Mouse (Mus musculus): ENCODE results near the gene Pitpnm2. TPM values are rescaled to one million over a fixed set of nuclear protein-coding genes. Genes with fewer than 3 reads are reported as not detected.

Gene Pitpnm2
- polyA plus RNA-seq, 1 experiment from 2014 or later = 1.5 TPM

DNA sequence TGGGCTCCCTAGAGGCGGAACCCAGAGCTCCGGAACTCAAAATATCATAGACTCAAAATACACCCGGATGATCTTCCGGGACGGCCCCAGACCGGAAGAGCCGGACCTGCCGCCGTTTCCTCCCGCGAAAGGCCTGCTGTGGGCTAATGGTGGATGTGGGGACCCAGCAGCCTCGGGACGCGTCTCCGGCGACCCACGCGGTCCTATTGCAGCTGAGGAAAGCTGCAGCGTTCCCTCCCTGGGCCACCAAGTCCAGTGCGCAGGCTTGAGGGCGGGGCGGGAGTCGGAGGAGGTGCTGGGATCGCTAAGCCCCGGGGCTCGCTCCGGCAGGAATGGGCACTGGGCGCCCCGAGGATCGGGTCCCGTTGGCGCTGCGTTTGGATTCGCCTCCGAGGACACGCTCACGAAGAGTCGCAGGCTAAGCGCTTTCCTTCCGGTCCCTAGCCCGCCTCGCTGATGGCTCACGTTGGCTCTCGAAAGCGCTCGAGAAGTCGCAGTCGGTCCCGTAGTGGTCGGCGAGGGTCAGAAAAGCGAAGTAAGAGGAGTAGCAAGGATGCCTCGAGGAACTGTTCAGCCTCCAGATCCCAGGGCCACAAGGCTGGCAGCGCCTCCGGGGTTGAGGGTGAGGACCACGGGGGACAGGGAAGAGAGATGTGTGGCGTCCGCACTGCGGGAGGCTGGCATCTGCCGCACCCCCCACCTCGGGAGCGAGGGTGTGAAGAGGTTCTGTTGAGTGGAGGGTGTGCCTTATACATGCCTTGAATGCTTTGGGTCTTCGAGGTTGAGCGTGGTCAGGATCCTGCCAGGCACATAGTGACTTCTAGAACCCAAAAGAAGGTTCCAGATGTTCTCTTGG, 133.3 kb downstream of the Pitpnm2 start, which contains the start of gene Arl6ip4:
Arl6ip4 (plus strand) TSS at position 100 of the 856 bp plus-strand sequence.
- Histone ChIP-seq H3K27ac (replicated peaks) (peak within 1 kb of the TSS; percentile 83), H3K4me3 (replicated peaks) (peak within 1 kb of the TSS; percentile 96), H3K27me3 (no peaks in the 10 kb centered on the region), H3K4me1 (replicated peaks) (peaks cover 70% of the 10 kb centered on the region), H3K36me3 (replicated peaks) (peaks cover 47% of the 10 kb centered on the region), H3K9me3 (replicated peaks) (no peaks in the 10 kb centered on the region), H3K4me2 (peak within 1 kb of the TSS; percentile 82), H3K9ac (peak within 1 kb of the TSS; percentile 94)
- ATAC-seq (ENCODE audit: insufficient read depth) = no peak
- 1% methylated on average over 64 of the region's 64 CpGs for WGBS (ENCODE audit: insufficient replicate concordance)

DNA sequence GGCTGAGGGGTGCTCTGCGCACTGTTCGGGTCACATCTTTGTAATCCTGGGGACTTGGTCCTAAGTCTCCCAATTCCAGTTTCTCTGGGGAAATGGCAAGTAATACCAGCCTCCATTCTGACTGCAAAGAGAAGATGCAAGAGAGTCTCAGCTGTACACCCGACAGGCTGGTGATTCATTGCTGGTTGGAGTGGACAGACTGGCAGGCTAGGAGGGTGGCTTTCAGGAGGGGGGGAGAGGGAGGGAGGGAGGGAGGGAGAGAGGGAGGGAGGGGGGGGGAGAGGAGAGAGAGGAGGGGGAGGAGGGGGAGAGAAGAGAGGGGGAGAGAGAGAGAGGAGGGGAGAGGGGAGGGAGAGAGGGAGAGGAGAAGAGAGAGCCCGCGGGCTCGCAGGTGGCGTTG, 134.0 kb downstream of the Pitpnm2 start:
- Histone ChIP-seq H3K27me3 (no peaks in the 10 kb centered on the region), H3K9me3 (replicated peaks) (no peaks in the 10 kb centered on the region), H3K27ac (replicated peaks) (peak overlapping the region; percentile 83), H3K36me3 (replicated peaks) (peaks cover 40% of the 10 kb centered on the region), H3K4me2 (peak overlapping the region; percentile 82), H3K9ac (peak overlapping the region; percentile 94), H3K4me3 (replicated peaks) (peak overlapping the region; percentile 96), H3K4me1 (replicated peaks) (peaks cover 75% of the 10 kb centered on the region)
- no peak for ATAC-seq (ENCODE audit: insufficient read depth)
- WGBS (ENCODE audit: insufficient replicate concordance) = 22% methylated on average over 7 of the region's 7 CpGs

DNA sequence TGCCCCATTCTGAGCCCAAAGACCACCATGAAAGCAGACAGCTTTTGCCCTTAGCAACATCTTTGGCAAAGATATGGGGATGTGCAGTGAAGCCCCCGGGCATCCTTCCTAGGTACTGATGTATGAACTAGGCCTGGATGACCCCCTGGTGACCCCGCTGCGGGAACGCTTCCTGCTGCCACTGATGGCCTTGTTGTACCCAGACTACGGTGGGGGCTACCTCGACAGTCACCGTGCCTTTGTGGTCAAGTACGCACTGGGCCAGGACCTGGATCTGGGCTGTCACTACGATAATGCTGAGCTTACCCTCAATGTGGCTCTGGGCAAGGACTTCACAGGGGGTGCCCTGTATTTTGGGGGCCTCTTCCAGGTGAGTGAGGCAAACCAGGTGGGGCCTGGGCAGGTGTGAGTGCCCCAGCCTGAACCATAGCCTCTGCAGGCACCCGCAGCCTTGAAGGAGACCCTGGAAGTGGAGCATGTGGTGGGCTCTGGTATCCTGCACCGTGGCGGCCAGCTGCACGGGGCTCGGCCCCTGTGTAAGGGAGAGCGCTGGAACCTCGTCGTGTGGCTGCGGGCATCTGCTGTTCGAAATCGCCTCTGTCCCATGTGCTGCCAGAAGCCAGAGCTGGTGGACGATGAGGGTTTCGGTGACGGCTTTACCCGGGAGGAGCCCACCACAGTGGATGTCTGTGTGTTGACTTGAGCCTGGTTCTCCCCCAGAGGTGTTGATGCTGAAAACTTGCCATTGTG, 135.1 kb downstream of the Pitpnm2 start:
- WGBS (ENCODE audit: insufficient replicate concordance) = 86% methylated on average over 24 of the region's 24 CpGs
- Histone ChIP-seq H3K4me3 (replicated peaks) (no peak overlapping the region), H3K4me2 (no peak overlapping the region), H3K9me3 (replicated peaks) (no peaks in the 10 kb centered on the region), H3K9ac (no peak overlapping the region), H3K27ac (replicated peaks) (no peak overlapping the region), H3K4me1 (replicated peaks) (peaks cover 70% of the 10 kb centered on the region), H3K36me3 (replicated peaks) (peaks cover 29% of the 10 kb centered on the region), H3K27me3 (no peaks in the 10 kb centered on the region)
- no peak for ATAC-seq (ENCODE audit: insufficient read depth)

DNA sequence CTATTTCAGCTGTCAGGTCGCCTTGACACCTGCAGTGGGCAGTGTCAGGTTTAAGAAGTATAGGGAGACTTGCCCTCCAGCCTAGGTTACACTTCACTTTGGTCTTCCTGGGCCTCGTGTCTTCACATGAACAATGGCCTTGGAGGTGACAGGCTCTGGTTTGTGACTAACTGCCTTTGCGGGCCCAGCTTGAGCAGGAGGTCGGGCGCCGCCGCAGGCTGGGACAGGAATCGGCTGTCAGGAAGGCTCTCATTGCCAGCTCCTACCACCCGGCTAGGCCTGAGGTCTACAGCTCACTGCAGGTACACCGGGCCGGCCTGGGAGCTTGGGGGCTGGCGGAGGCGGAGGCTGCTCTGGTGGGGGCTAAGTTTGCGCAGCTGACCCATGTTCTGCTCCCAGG, 136.5 kb downstream of the Pitpnm2 start:
- peak overlapping the region; percentile 83 for H3K4me3 ChIP-seq (replicated peaks)
- no peaks in the 10 kb centered on the region for H3K9me3 ChIP-seq (replicated peaks)
- H3K27me3 ChIP-seq = no peaks in the 10 kb centered on the region
- peak overlapping the region; percentile 95 for H3K4me2 ChIP-seq
- WGBS (ENCODE audit: insufficient replicate concordance) = 15% methylated on average over 14 of the region's 14 CpGs
- peak overlapping the region; percentile 77 for H3K9ac ChIP-seq
- H3K27ac ChIP-seq (replicated peaks) = peak overlapping the region; percentile 93
- ATAC-seq (ENCODE audit: insufficient read depth) = no peak
- peaks cover 60% of the 10 kb centered on the region for H3K4me1 ChIP-seq (replicated peaks)
- H3K36me3 ChIP-seq (replicated peaks) = peaks cover 16% of the 10 kb centered on the region

DNA sequence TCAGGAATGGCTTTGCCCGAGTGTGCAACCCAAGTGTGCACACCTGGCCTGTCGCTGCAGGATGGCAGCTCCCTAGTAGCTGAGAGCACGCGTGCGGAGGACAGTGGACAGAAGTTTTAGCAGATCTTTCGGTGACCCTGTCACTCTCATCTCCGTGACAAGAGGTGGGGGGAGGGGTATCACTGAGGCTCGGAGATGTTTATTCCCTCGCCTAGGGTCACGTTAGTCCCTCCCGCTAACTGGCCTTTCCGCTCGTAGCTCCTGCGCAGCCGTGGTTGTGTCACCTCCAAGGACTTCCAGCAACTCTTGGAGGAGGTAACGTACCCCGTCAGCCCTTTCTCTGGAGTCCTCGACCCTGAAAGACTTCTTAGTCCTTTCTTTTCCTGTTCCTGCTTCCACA, 137.0 kb downstream of the Pitpnm2 start:
- H3K27ac ChIP-seq (replicated peaks) = peak overlapping the region; percentile 93
- peak overlapping the region; percentile 83 for H3K4me3 ChIP-seq (replicated peaks)
- H3K36me3 ChIP-seq (replicated peaks) = peaks cover 11% of the 10 kb centered on the region
- peaks cover 58% of the 10 kb centered on the region for H3K4me1 ChIP-seq (replicated peaks)
- peak overlapping the region; percentile 77 for H3K9ac ChIP-seq
- H3K27me3 ChIP-seq = no peaks in the 10 kb centered on the region
- WGBS (ENCODE audit: insufficient replicate concordance) = under 1% methylated on average over 18 of the region's 18 CpGs
- ATAC-seq (ENCODE audit: insufficient read depth) = no peak; the same call in 1 of the 2 replicates
- H3K4me2 ChIP-seq = peak overlapping the region; percentile 95
- no peaks in the 10 kb centered on the region for H3K9me3 ChIP-seq (replicated peaks)

DNA sequence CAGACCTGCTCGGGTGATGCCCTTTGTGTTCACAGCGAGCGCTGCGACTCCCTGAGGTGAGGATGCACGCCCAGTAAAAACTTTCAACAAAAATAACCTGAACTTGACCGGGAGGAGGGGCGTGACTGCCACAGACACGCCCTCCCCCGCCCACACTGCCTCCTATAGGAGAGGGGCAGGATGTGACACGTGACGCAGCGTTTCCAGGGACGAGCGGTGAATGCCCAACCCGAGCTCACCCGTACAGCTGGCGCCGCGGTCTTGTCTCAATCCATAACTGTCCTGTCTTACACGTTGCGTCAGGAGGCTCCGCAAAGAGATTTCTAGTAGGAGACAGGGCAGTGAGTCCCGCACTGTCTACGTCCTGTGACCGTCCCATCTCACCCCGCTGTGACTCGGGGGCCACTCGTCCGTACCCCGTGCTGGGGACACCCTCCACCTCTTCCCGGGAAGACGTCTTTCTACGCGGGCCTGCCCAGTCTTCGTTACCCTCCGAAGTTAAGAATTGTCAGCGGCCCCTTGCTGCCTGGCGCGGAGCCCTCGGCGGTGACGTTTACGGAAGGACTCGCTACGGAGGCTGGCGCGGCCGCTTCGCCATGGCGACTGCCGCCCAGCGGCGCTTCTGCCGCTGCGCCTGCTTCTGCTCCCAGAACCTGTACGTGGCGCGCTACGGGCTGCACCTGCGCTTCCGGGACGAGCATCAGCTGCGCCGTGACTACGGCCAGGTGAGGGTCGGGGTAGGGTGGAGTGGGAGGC, 137.6 kb downstream of the Pitpnm2 start, which contains the start of gene Ogfod2:
Ogfod2 (plus strand) TSS at position 556 of the 756 bp plus-strand sequence.
- Histone ChIP-seq H3K27ac (replicated peaks) (peak within 1 kb of the TSS; percentile 93), H3K36me3 (replicated peaks) (0 out of 2 replicates have a peak, but pooled peaks cover 6% of the 10 kb centered on the region), H3K4me2 (peak within 1 kb of the TSS; percentile 95), H3K9ac (peak within 1 kb of the TSS; percentile 77), H3K27me3 (no peaks in the 10 kb centered on the region), H3K4me3 (replicated peaks) (peak within 1 kb of the TSS; percentile 83), H3K4me1 (replicated peaks) (peaks cover 52% of the 10 kb centered on the region), H3K9me3 (replicated peaks) (no peaks in the 10 kb centered on the region)
- ATAC-seq (ENCODE audit: insufficient read depth) = peak; percentile 96
- WGBS (ENCODE audit: insufficient replicate concordance) = under 1% methylated on average over 66 of the region's 66 CpGs

DNA sequence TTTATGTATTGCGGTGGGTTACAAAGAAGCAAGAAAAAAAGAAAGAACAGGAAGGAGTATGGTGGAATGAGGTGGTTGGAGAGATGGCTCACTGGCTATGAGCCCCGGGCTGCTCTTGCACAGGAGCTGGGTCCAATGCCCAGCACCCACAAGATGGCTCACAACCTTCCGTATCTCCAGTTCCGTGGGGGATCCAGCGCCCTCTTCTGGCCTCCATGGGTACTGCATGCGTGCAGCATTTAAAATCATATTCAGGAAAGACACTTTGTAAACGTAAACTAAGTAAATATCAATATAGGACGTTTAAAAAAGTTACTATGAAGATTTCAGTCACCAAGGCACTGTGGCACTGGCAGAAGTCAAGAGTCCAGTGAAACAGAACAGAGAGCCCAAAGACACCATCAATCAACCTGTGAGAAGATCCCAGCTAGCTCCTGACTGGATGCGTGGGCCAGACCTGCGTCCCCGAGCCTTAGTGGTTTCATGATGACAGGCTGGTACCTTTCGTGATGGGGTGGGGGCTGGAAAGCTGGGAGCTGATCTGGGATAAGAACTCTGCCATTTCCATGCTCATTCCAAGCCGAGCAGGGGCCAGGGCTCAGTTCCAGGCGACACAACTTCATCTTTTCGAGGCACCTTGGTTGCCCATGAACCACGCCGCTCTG, 138.4 kb downstream of the Pitpnm2 start:
- H3K9me3 ChIP-seq (replicated peaks) = no peaks in the 10 kb centered on the region
- no peak for ATAC-seq (ENCODE audit: insufficient read depth)
- peak overlapping the region; percentile 93 for H3K27ac ChIP-seq (replicated peaks)
- peak overlapping the region; percentile 77 for H3K9ac ChIP-seq
- H3K4me1 ChIP-seq (replicated peaks) = peaks cover 45% of the 10 kb centered on the region
- H3K4me3 ChIP-seq (replicated peaks) = peak overlapping the region; percentile 83
- WGBS (ENCODE audit: insufficient replicate concordance) = 22% methylated on average over 17 of the region's 17 CpGs
- H3K4me2 ChIP-seq = peak overlapping the region; percentile 95
- no peaks in the 10 kb centered on the region for H3K27me3 ChIP-seq
- H3K36me3 ChIP-seq (replicated peaks) = 0 out of 2 replicates have a peak, but pooled peaks cover 6% of the 10 kb centered on the region

DNA sequence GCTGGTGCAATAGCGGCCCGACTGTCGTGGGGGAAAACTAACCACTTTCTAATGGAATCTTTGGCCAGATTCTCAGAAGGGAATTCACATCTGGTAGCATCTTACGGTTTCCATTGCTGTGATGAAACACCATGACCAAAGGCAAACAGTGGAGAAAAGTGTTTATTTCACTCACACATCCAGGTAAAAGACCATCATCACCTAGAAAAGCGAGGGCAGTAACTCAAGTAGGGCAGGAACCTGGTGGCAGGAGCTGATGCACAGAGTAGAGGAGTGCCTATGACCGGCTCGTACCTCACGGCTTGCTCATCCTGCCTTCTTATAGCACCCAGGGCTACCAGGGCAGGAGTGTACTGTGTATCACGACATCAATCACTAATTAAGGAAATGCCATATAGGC, 146.0 kb downstream of the Pitpnm2 start:
- no peak overlapping the region for H3K4me2 ChIP-seq
- H3K4me3 ChIP-seq (replicated peaks) = no peak overlapping the region
- H3K9ac ChIP-seq = no peak overlapping the region
- no peak for ATAC-seq (ENCODE audit: insufficient read depth)
- no peak overlapping the region for H3K27ac ChIP-seq (replicated peaks)
- no peaks in the 10 kb centered on the region for H3K9me3 ChIP-seq (replicated peaks)
- H3K27me3 ChIP-seq = no peaks in the 10 kb centered on the region
- 86% methylated on average over 9 of the region's 9 CpGs for WGBS (ENCODE audit: insufficient replicate concordance)
- H3K36me3 ChIP-seq (replicated peaks) = no peaks in the 10 kb centered on the region
- no peaks in the 10 kb centered on the region for H3K4me1 ChIP-seq (replicated peaks)

DNA sequence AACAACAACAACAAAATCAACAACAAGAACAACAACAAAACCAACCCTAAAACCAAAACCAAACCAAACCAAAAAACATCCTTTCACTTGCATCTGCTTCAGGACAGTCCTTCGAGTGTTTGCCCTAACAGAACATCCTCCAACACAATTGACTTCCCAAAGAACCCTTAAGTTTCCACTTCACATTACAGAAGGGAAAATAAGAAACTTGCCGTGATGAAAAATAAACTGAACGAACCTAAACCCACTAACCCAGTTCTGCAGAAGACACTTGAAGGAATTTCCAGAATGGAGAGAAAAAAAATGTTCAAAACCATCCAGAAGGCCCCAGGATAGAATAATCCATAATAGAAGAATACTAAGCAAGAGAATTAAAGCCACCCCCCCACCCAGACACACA, 146.5 kb downstream of the Pitpnm2 start:
- 71% methylated on average over 3 of the region's 3 CpGs for WGBS (ENCODE audit: insufficient replicate concordance)
- Histone ChIP-seq H3K4me2 (no peak overlapping the region), H3K4me1 (replicated peaks) (no peaks in the 10 kb centered on the region), H3K36me3 (replicated peaks) (no peaks in the 10 kb centered on the region), H3K27me3 (no peaks in the 10 kb centered on the region), H3K9ac (no peak overlapping the region), H3K4me3 (replicated peaks) (no peak overlapping the region), H3K9me3 (replicated peaks) (no peaks in the 10 kb centered on the region), H3K27ac (replicated peaks) (no peak overlapping the region)
- no peak for ATAC-seq (ENCODE audit: insufficient read depth)

DNA sequence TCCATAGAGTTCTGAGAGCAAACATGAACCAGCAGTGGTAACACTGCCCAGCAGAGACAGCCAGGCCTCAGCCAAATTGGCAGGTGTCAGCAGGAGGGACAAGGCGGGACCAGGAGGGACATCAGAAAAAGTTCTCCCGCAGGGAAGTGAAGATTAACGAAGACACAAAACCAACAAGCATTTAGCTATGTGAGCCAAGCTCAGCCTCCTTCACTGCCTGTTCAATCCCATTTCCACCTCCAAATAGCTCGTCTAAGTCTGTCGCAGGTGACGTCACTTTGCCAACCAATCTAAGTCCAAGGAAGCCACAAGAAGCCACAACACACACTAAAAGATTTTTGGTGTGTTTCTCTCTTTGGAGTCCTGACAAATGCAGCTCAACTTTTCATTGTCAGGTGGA, 147.2 kb downstream of the Pitpnm2 start:
- no peak overlapping the region for H3K27ac ChIP-seq (replicated peaks)
- no peaks in the 10 kb centered on the region for H3K4me1 ChIP-seq (replicated peaks)
- 71% methylated on average over 6 of the region's 6 CpGs for WGBS (ENCODE audit: insufficient replicate concordance)
- H3K9ac ChIP-seq = no peak overlapping the region
- ATAC-seq (ENCODE audit: insufficient read depth) = no peak
- no peaks in the 10 kb centered on the region for H3K27me3 ChIP-seq
- H3K36me3 ChIP-seq (replicated peaks) = no peaks in the 10 kb centered on the region
- no peak overlapping the region for H3K4me2 ChIP-seq
- H3K4me3 ChIP-seq (replicated peaks) = no peak overlapping the region
- H3K9me3 ChIP-seq (replicated peaks) = no peaks in the 10 kb centered on the region

Data from liver, embryonic 15.5 days (tissue).